Mouse (Mus musculus) lung, adult 2 months (tissue): ENCODE results near the gene Folr2.

ENCODE experiments used
- CTCF ChIP-seq: fragments of 200-500 bp; IDR thresholded peaks from 2 replicates; pipeline ENCODE4 v1.5.1; 2011; ENCODE audit warnings: mild to moderate bottlenecking, low read length, control low read depth; ENCODE audit not compliant: insufficient read depth
- POLR2A ChIP-seq: fragments of 200-500 bp; IDR thresholded peaks from 2 replicates; pipeline ENCODE4 v1.6.1; 2011; ENCODE audit warnings: low read depth, mild to moderate bottlenecking, control low read depth, low read length, borderline replicate concordance; ENCODE audit errors: extremely low read depth

DNA sequence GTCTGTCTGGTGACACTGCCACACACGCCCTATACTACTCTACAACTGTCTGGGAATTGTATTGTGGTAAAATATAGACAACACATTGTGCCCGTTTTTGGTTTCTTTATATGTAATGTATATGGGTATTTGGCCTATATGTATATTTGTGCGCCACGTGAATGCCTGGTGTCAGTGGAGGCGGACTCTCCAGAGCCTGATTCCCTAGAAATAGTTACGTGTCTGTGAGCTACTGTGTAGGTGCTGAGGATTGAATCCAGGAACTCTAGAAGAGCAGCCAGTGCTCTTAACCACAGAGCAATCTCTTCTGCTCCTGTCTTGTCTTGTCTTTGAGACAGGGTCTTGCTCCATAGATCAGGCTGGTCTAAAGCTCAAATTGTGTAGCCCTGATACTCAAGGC, 29.3 kb upstream of the Folr2 start:
- TF ChIP-seq CTCF (no peak), POLR2A (no peak)
